Mouse (Mus musculus) cerebral cortex, adult 2 months (tissue): ENCODE measurements around the gene Toe1.

Source experiments
- WGBS: fragments of 180-500 bp; shearing (Covaris S2); methylation state at CpG from one replicate; pipeline ENCODE4 v1.1.7; 2018; 5-methylcytosine and 5-hydroxymethylcytosine counted together

The Toe1 gene

DNA sequence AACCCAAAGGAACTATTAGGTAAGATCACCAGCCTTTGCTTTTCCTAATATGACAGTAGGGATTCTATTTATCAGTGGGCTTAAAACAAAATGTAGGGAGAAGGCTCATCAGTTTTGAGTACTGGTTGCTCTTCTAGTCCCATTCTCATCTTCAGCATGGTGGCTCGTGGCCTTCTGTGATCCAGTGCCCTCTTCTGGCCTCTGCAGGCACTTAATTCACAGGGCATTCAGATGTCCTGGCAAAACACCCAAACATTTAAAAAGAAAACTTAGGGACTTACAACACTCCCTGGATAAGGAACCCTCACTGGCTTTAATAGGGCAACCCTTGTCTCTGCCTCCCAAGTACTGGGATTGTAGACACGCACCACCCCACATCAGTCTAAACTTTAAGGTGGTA is 13.2 kb downstream of the Toe1 start:
- WGBS = 75% methylated on average over 2 of the region's 2 CpGs

GRCm38 (mm10) chr4:116792453-116792852 is 15.0 kb downstream of the Toe1 start:
- WGBS = 63% methylated on average over 8 of the region's 8 CpGs

DNA sequence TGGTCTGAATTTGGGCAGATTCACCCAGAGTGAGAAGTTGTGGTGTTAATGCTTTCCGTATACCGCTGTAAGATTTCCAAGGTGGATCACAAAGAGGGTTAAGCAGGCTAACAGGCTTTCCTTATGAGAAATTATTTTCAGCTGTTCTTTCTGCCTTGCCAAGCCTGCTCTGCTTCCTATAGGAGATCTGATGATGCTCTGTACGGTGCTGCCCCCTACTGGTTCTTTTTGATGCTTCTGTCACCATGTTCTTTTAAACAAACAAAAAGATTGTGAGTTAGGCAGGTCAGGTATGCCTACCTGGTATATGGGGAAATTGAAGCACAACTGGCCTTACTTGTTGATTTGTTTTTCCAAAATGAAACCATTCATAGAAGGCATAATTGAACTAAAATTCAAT is 18.5 kb downstream of the Toe1 start:
- WGBS = 3% methylated on average over 3 of the region's 3 CpGs

- WGBS = 40% methylated on average over 7 of the region's 7 CpGs
Observed at GRCm38 (mm10) chr4:116787985-116788760, 19.3 kb downstream of the Toe1 start.

DNA sequence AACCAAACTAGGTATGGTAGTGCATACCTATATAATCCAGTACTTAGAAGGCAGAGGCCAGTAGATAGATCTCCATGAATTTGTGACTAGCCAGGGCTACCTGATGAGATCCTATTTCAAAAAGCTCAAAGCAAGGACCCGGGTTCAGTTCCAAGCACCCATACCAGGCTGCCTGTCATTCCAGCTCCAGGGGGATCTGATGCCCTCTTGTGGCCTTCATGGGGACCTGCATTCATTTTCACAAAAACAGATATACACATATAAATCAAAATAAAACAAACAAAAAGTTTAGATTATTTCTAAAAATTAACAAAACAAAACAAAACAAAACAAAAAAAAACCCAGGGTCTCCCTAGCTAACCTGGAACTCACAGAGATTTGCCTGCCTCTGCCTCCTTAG is 20.9 kb downstream of the Toe1 start:
- 100% methylated on average over 1 of the region's 1 CpGs for WGBS

- WGBS = 59% methylated on average over 8 of the region's 8 CpGs
Observed at GRCm38 (mm10) chr4:116782171-116782570, 25.3 kb downstream of the Toe1 start.

GRCm38 (mm10) chr4:116781366-116781765 is 26.1 kb downstream of the Toe1 start:
- WGBS = 81% methylated on average over 2 of the region's 2 CpGs

DNA sequence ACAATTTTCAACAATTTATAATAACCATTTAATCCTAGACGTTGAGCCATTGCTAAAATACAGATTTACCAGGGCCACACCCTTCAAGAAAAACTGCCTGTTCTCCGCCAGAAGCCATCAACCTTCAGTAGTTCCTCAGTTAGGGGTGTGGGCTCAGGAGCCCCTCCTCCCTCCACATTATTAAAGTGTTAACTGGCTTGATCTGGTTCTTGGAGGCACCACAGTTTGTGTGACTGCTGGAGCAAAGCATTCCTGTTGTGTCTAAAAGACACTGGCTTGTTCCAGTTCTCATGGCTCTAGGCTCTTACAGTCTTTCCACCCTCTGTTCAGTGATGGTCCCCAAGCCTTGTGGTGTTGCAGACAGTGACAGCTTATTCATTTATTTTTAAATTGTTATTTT is 26.9 kb downstream of the Toe1 start:
- 93% methylated on average over 2 of the region's 2 CpGs for WGBS

GRCm38 (mm10) chr4:116777079-116777478 is 30.4 kb downstream of the Toe1 start:
- WGBS = 90% methylated on average over 3 of the region's 3 CpGs

DNA sequence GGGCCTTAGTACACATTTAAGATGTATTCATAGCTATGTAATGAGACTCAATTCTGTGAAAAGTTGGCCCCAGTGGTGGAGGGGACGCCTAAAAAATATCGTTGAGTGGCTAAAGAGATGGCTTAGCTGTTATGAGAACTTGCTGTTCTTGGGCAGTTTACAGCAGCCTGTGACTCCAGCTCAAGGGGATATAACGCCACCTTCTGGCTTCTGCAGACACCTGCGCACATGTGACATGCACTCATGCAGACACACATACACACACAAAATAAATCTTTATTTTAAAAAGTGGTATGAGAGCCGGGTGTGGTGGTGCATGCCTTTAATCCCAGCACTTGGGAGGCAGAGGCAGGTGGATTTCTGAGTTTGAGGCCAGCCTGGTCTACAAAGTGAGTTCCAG is 31.0 kb downstream of the Toe1 start:
- 92% methylated on average over 5 of the region's 5 CpGs for WGBS

DNA sequence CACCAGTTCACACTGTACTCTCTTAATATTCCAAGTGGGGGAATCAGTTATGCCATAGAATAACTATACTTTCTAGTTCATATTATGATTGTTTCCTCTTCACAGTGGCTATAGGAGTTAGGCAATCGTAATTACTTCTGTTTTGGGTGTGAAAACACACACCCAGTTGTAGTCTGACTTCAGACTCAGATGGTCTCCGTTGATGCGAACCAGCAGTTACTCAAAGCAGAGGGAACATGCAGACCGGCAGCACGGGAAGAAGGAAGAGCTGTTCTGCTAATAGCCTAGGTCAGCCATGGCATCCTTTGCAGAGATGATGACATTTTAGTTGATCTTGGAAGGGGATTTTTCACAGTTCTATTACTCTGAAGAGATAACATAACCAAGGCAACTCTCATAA is 38.9 kb downstream of the Toe1 start:
- 85% methylated on average over 5 of the region's 5 CpGs for WGBS

GRCm38 (mm10) chr4:116764001-116764400 is 43.4 kb downstream of the Toe1 start:
- WGBS = 80% methylated on average over 5 of the region's 5 CpGs

- 83% methylated on average over 2 of the region's 2 CpGs for WGBS
Observed at GRCm38 (mm10) chr4:116761914-116762313, 45.5 kb downstream of the Toe1 start.

DNA sequence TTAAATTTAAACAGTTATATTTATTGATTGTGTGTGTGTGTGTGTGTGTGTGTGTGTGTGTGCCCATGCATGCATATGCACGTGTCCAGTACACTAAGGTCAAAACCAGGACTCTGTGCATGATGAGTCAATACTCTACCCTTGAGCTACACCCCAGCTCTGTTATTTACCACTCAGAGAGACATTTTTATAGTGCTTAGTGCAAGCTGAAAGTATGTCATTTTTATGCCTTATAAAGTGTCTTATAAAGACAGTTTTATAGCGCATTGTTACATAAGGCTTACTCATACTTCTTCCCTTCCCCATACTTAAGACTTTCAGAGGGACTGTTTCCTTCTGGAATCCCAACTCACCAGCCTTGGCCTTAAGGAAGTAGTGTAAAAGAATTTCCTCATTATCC is 57.7 kb downstream of the Toe1 start:
- 66% methylated on average over 2 of the region's 2 CpGs for WGBS
